Comparison of ENCODE assay signal across 20 mouse cellular contexts in the genomic region with DNA sequence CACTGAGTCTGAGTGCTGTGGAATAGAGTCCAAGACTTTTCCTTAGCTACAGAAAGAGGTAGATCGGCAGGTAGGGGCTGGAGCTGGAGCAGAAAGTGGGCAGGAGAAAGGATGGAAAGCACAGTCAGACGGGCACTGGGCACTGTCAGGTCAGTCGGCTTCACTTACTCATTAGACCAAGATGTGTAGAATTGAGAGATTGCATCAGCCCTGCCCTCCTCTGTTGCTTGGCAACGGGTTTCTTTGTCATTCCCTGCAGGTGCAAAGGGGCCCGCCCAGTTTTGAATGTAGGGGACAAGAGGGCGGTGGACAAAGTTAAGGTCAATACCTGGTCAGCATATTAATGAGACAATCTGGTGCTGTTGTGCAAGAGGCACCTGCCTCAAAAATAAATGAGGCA. TPM values are rescaled to one million over a fixed set of nuclear protein-coding genes. Genes with fewer than 3 reads are reported as not detected.
DNase-seq lines count a peak whose midpoint lies in the region; ATAC-seq lines count a peak whose summit lies in the region.
"Had no signal": no experiment of that assay in that cellular context is flagged by ENCODE, and none has a peak within 500 bp of the region (broad histone marks: within the 10 kb centered on the region; RNA-seq: fewer than 3 reads in every experiment).

No protein-coding gene starts in this region.

- ATAC-seq in hindbrain, embryonic 11.5 days (ENCODE audit: low FRiP score), result no peak
- ATAC-seq in neural tube, embryonic 11.5 days (ENCODE audit: insufficient read depth, low FRiP score, low TSS enrichment), result no peak
- ATAC-seq: forebrain, embryonic 14.5 days; hindbrain, embryonic 16.5 days had no signal

- no peak overlapping the region for H3K9ac ChIP-seq in hindbrain, embryonic 11.5 days (ENCODE audit: low read depth, low read length)
- no peak overlapping the region for H3K9ac ChIP-seq in neural tube, embryonic 11.5 days (ENCODE audit: low read length)
- H3K9ac ChIP-seq: liver, embryonic 14.5 days had no signal

- H3K27me3 ChIP-seq in hindbrain, embryonic 11.5 days (ENCODE audit: control insufficient read depth, insufficient read depth, low read length), result no peaks in the 10 kb centered on the region
- no peaks in the 10 kb centered on the region for H3K27me3 ChIP-seq in hindbrain, embryonic 10.5 days (ENCODE audit: insufficient read depth, poor library complexity, severe bottlenecking)
- no peaks in the 10 kb centered on the region for H3K27me3 ChIP-seq in neural tube, embryonic 11.5 days (ENCODE audit: control insufficient read depth, insufficient read depth, low read length)

- no peak overlapping the region for H3K4me3 ChIP-seq in hindbrain, embryonic 11.5 days (ENCODE audit: low read depth, low read length)
- H3K4me3 ChIP-seq in hindbrain, embryonic 10.5 days, result no peak overlapping the region
- H3K4me3 ChIP-seq in neural tube, embryonic 11.5 days (ENCODE audit: low read depth, low read length), result no peak overlapping the region

- peak; percentile 25 for DNase-seq in hindbrain, embryonic 11.5 days (ENCODE audit: low spot score)
- DNase-seq in hindbrain, embryonic 10.5 days (ENCODE audit: low spot score), result no peak
- peak; percentile 16 for DNase-seq in neural tube, embryonic 11.5 days (ENCODE audit: low spot score)
- DNase-seq in neural tube, embryonic 10.5 days (ENCODE audit: extremely low spot score, low spot score), result no peak
- peak; percentile 39 for DNase-seq in kidney, postnatal 10 days
- no peak for DNase-seq in thymus, postnatal 36 days
- no peak for DNase-seq in adrenal gland, postnatal 4 days (ENCODE audit: low spot score in 2 of 2)
- no peak for DNase-seq in frontal cortex, postnatal 25 days (ENCODE audit: low spot score in 2 of 2)
- DNase-seq: adrenal gland, postnatal 10 days; cerebellum, adult 9-11 months; heart, adult 18-20 months; heart, postnatal 10 days; lung, postnatal 4 days had no signal

- 44% methylated on average over 6 of the region's 6 CpGs for WGBS in hindbrain, embryonic 11.5 days
- 48% methylated on average over 6 of the region's 6 CpGs for WGBS in hindbrain, embryonic 10.5 days
- 51% methylated on average over 6 of the region's 6 CpGs for WGBS in neural tube, embryonic 11.5 days

- H3K36me3 ChIP-seq in hindbrain, embryonic 11.5 days (ENCODE audit: control insufficient read depth, insufficient read depth, low read length), result no peaks in the 10 kb centered on the region
- no peaks in the 10 kb centered on the region for H3K36me3 ChIP-seq in hindbrain, embryonic 10.5 days
- H3K36me3 ChIP-seq in neural tube, embryonic 11.5 days (ENCODE audit: control insufficient read depth, insufficient read depth, low read length), result no peaks in the 10 kb centered on the region

- H3K4me1 ChIP-seq in hindbrain, embryonic 11.5 days (replicated peaks; ENCODE audit: control insufficient read depth, insufficient read depth, low read length), result no peaks in the 10 kb centered on the region
- H3K4me1 ChIP-seq in hindbrain, embryonic 10.5 days (replicated peaks), result peaks cover 11% of the 10 kb centered on the region
- H3K4me1 ChIP-seq in neural tube, embryonic 11.5 days (ENCODE audit: control insufficient read depth, insufficient read depth, low read length), result no peaks in the 10 kb centered on the region

- H3K4me2 ChIP-seq in hindbrain, embryonic 11.5 days (replicated peaks; ENCODE audit: low read depth, low read length), result no peak overlapping the region
- no peak overlapping the region for H3K4me2 ChIP-seq in neural tube, embryonic 11.5 days (ENCODE audit: low read depth)
- H3K4me2 ChIP-seq: midbrain, embryonic 11.5 days had no signal

- H3K27ac ChIP-seq in hindbrain, embryonic 11.5 days (ENCODE audit: low read depth, low read length), result no peak overlapping the region
- no peak overlapping the region for H3K27ac ChIP-seq in hindbrain, embryonic 10.5 days
- no peak overlapping the region for H3K27ac ChIP-seq in neural tube, embryonic 11.5 days (ENCODE audit: low read depth, low read length)
- H3K27ac ChIP-seq: liver, embryonic 14.5 days had no signal

- H3K9me3 ChIP-seq in hindbrain, embryonic 11.5 days (ENCODE audit: control insufficient read depth, low read length), result no peaks in the 10 kb centered on the region
- H3K9me3 ChIP-seq in hindbrain, embryonic 10.5 days, result no peaks in the 10 kb centered on the region
- H3K9me3 ChIP-seq in neural tube, embryonic 11.5 days (ENCODE audit: control insufficient read depth, low read length), result 0 out of 2 replicates have a peak, but pooled peaks cover 2% of the 10 kb centered on the region

RNA-seq across cellular contexts. Expression of gene Kcnj1, which starts 2.9 kb away (rescaled TPM):
- polyA plus RNA-seq in hindbrain, embryonic 11.5 days (2014; fragmentation: Nextera tagmentation; extraction: Ambion mirVana), result not detected in 2 replicates
- polyA plus RNA-seq in hindbrain, embryonic 10.5 days (2016; fragmentation: Nextera tagmentation; extraction: Ambion mirVana), result not detected in 2 replicates
- polyA plus RNA-seq in neural tube, embryonic 11.5 days (2014; fragmentation: Nextera tagmentation; extraction: Ambion mirVana), result not detected in 2 replicates
- total RNA-seq in adrenal gland, postnatal 4 days (2021), result 1 to 10 TPM in 1 of 2 experiments, under 1 TPM in 1; 0.48 to 4.3 TPM
- total RNA-seq: adrenal gland, postnatal 10 days; gastrocnemius, adult 18-20 months; heart, adult 18-20 months; heart, postnatal 10 days; MEL had no signal
- polyA plus RNA-seq: forebrain, embryonic 14.5 days; hindbrain, embryonic 16.5 days; limb, embryonic 11.5 days; liver, embryonic 14.5 days; midbrain, embryonic 11.5 days had no signal

RNA-seq across cellular contexts. Expression of gene Kcnj5, which starts 25.2 kb away (rescaled TPM):
- polyA plus RNA-seq in hindbrain, embryonic 11.5 days (2014; fragmentation: Nextera tagmentation; extraction: Ambion mirVana), result 0.35 and 0.36 TPM in 2 replicates
- polyA plus RNA-seq in hindbrain, embryonic 10.5 days (2016; fragmentation: Nextera tagmentation; extraction: Ambion mirVana), result 0.35 and 0.46 TPM in 2 replicates
- 0.28 and 0.46 TPM in 2 replicates for polyA plus RNA-seq in neural tube, embryonic 11.5 days (2014; fragmentation: Nextera tagmentation; extraction: Ambion mirVana)
- 1 to 10 TPM in 1 of 2 experiments, under 1 TPM in 1; 0.34 to 1.0 TPM for total RNA-seq in adrenal gland, postnatal 4 days (2021)
- total RNA-seq: gastrocnemius, adult 18-20 months; MEL had no signal

Comparison
In these comparisons a context has a peak if more than half of its experiments do, and no peak if none do; other contexts are left out.
1. DNase-seq: peak in hindbrain, embryonic 11.5 days (single experiment), neural tube, embryonic 11.5 days (single experiment) and kidney, postnatal 10 days (single experiment); none in hindbrain, embryonic 10.5 days (single experiment), neural tube, embryonic 10.5 days (single experiment), thymus, postnatal 36 days (0 of 2), adrenal gland, postnatal 4 days (0 of 2) and frontal cortex, postnatal 25 days (0 of 2).